Mouse (Mus musculus): ENCODE measurements around the gene Vmn1r5. TPM values are rescaled to one million over a fixed set of nuclear protein-coding genes. Genes with fewer than 3 reads are reported as not detected.

The Vmn1r5 gene
- not detected in 2 replicates for polyA plus RNA-seq (2011; ENCODE audit: insufficient read depth, insufficient read length, low read depth, missing spikeins)

GRCm38 (mm10) chr6:56969973-56970372 is at the start of gene Vmn1r5:
TSS of gene Vmn1r5 (plus strand) at chr6:56970273.
- no peaks in the 10 kb centered on the region for H3K36me3 ChIP-seq (ENCODE audit: control insufficient read depth, insufficient read depth, low read length, poor library complexity, severe bottlenecking)
- no peak for TF ChIP-seq EP300 (IDR thresholded peaks at IDR 0.05; ENCODE audit: insufficient read depth, low read depth, low read length)
- TF ChIP-seq POLR2A (IDR thresholded peaks at IDR 0.05; ENCODE audit: insufficient read depth, low read length) = no peak
- TF ChIP-seq CTCF (IDR thresholded peaks at IDR 0.05; ENCODE audit: low read depth, low read length) = no peak
- H3K9me3 ChIP-seq (replicated peaks; ENCODE audit: control insufficient read depth, insufficient read depth, low read length, poor library complexity, severe bottlenecking) = no peaks in the 10 kb centered on the region
- no peak within 1 kb of the TSS for H3K4me3 ChIP-seq (ENCODE audit: low read depth, low read length)
- H3K27me3 ChIP-seq (ENCODE audit: control insufficient read depth, insufficient read depth, low read length, poor library complexity, severe bottlenecking) = no peaks in the 10 kb centered on the region
- H3K9ac ChIP-seq (ENCODE audit: low read depth, poor library complexity, severe bottlenecking) = no peak within 1 kb of the TSS
- H3K27ac ChIP-seq (ENCODE audit: insufficient read depth, low read length) = no peak within 1 kb of the TSS
- no peaks in the 10 kb centered on the region for H3K4me1 ChIP-seq (ENCODE audit: control insufficient read depth, insufficient read depth, low read length)

GRCm38 (mm10) chr6:56923331-56923725 is 46.7 kb upstream of the Vmn1r5 start:
- H3K27me3 ChIP-seq (ENCODE audit: control insufficient read depth, insufficient read depth, low read length, poor library complexity, severe bottlenecking) = no peaks in the 10 kb centered on the region
- H3K4me3 ChIP-seq (ENCODE audit: low read depth, low read length) = peak overlapping the region; percentile 74

GRCm38 (mm10) chr6:56923726-56924707 is 46.1 kb upstream of the Vmn1r5 start, which contains the start of the genes Nt5c3 and Vmn1r4:
TSS of gene Nt5c3 (minus strand) at chr6:56923932.
TSS of gene Vmn1r4 (plus strand) at chr6:56924015.
- H3K4me1 ChIP-seq (ENCODE audit: control insufficient read depth, insufficient read depth, low read length) = no peaks in the 10 kb centered on the region
- H3K9me3 ChIP-seq (replicated peaks; ENCODE audit: control insufficient read depth, insufficient read depth, low read length, poor library complexity, severe bottlenecking) = no peaks in the 10 kb centered on the region; the same call in 1 of the 2 replicates
- no peaks in the 10 kb centered on the region for H3K36me3 ChIP-seq (ENCODE audit: control insufficient read depth, insufficient read depth, low read length, poor library complexity, severe bottlenecking)

More at GRCm38 (mm10) chr6:56923331-56923725, 46.7 kb upstream of the Vmn1r5 start:
- Histone ChIP-seq H3K9me3 (replicated peaks; ENCODE audit: control insufficient read depth, insufficient read depth, low read length, poor library complexity, severe bottlenecking) (no peaks in the 10 kb centered on the region; the same call in 1 of the 2 replicates), H3K4me1 (ENCODE audit: control insufficient read depth, insufficient read depth, low read length) (no peaks in the 10 kb centered on the region), H3K27ac (ENCODE audit: insufficient read depth, low read length) (no peak overlapping the region), H3K36me3 (ENCODE audit: control insufficient read depth, insufficient read depth, low read length, poor library complexity, severe bottlenecking) (no peaks in the 10 kb centered on the region), H3K9ac (ENCODE audit: low read depth, poor library complexity, severe bottlenecking) (peak overlapping the region; percentile 46)
- TF ChIP-seq POLR2A (IDR thresholded peaks at IDR 0.05; ENCODE audit: insufficient read depth, low read length) = no peak
- no peak for TF ChIP-seq EP300 (IDR thresholded peaks at IDR 0.05; ENCODE audit: insufficient read depth, low read depth, low read length)
- no peak for TF ChIP-seq CTCF (IDR thresholded peaks at IDR 0.05; ENCODE audit: low read depth, low read length)

GRCm38 (mm10) chr6:56931648-56932415 is 38.2 kb upstream of the Vmn1r5 start:
- TF ChIP-seq POLR2A (IDR thresholded peaks at IDR 0.05; ENCODE audit: insufficient read depth, low read length) = no peak
- TF ChIP-seq CTCF (IDR thresholded peaks at IDR 0.05; ENCODE audit: low read depth, low read length) = no peak
- TF ChIP-seq EP300 (IDR thresholded peaks at IDR 0.05; ENCODE audit: insufficient read depth, low read depth, low read length) = no peak
- Histone ChIP-seq H3K27ac (ENCODE audit: insufficient read depth, low read length) (no peak overlapping the region), H3K9me3 (replicated peaks; ENCODE audit: control insufficient read depth, insufficient read depth, low read length, poor library complexity, severe bottlenecking) (no peaks in the 10 kb centered on the region), H3K4me3 (ENCODE audit: low read depth, low read length) (no peak overlapping the region), H3K27me3 (ENCODE audit: control insufficient read depth, insufficient read depth, low read length, poor library complexity, severe bottlenecking) (no peaks in the 10 kb centered on the region), H3K9ac (ENCODE audit: low read depth, poor library complexity, severe bottlenecking) (no peak overlapping the region), H3K4me1 (ENCODE audit: control insufficient read depth, insufficient read depth, low read length) (no peaks in the 10 kb centered on the region), H3K36me3 (ENCODE audit: control insufficient read depth, insufficient read depth, low read length, poor library complexity, severe bottlenecking) (no peaks in the 10 kb centered on the region)

More at GRCm38 (mm10) chr6:56923726-56924707, 46.1 kb upstream of the Vmn1r5 start, which contains the start of the genes Nt5c3 and Vmn1r4:
- H3K4me3 ChIP-seq (ENCODE audit: low read depth, low read length) = peak within 1 kb of the TSS; percentile 85
- H3K27me3 ChIP-seq (ENCODE audit: control insufficient read depth, insufficient read depth, low read length, poor library complexity, severe bottlenecking) = no peaks in the 10 kb centered on the region
- peak within 1 kb of the TSS; percentile 66 for H3K27ac ChIP-seq (ENCODE audit: insufficient read depth, low read length)
- H3K9ac ChIP-seq (ENCODE audit: low read depth, poor library complexity, severe bottlenecking) = peak within 1 kb of the TSS; percentile 46
- no peak for TF ChIP-seq EP300 (IDR thresholded peaks at IDR 0.05; ENCODE audit: insufficient read depth, low read depth, low read length)
- TF ChIP-seq CTCF (IDR thresholded peaks at IDR 0.05; ENCODE audit: low read depth, low read length) = no peak
- no peak for TF ChIP-seq POLR2A (IDR thresholded peaks at IDR 0.05; ENCODE audit: insufficient read depth, low read length)

- no peak for TF ChIP-seq POLR2A (IDR thresholded peaks at IDR 0.05; ENCODE audit: insufficient read depth, low read length)
- TF ChIP-seq EP300 (IDR thresholded peaks at IDR 0.05; ENCODE audit: insufficient read depth, low read depth, low read length) = no peak
- TF ChIP-seq CTCF (IDR thresholded peaks at IDR 0.05; ENCODE audit: low read depth, low read length) = no peak
- Histone ChIP-seq H3K4me3 (ENCODE audit: low read depth, low read length) (no peak overlapping the region), H3K27me3 (ENCODE audit: control insufficient read depth, insufficient read depth, low read length, poor library complexity, severe bottlenecking) (no peaks in the 10 kb centered on the region), H3K4me1 (ENCODE audit: control insufficient read depth, insufficient read depth, low read length) (no peaks in the 10 kb centered on the region), H3K27ac (ENCODE audit: insufficient read depth, low read length) (no peak overlapping the region), H3K9ac (ENCODE audit: low read depth, poor library complexity, severe bottlenecking) (no peak overlapping the region), H3K36me3 (ENCODE audit: control insufficient read depth, insufficient read depth, low read length, poor library complexity, severe bottlenecking) (no peaks in the 10 kb centered on the region), H3K9me3 (replicated peaks; ENCODE audit: control insufficient read depth, insufficient read depth, low read length, poor library complexity, severe bottlenecking) (no peaks in the 10 kb centered on the region)
Measured at GRCm38 (mm10) chr6:56932464-56932863, 37.6 kb upstream of the Vmn1r5 start.

Data from ES-Bruce4 (cell line).